Mouse (Mus musculus) urinary bladder, postnatal 25 days (tissue): ENCODE results near the gene Il11ra1.
A peak's percentile ranks its signal among the peaks of the same experiment; 100 is the strongest.

Source experiments
- DNase-seq: peaks from one replicate; pipeline ENCODE4 v3.0.0; 2022; ENCODE audit warnings: low spot score

Il11ra1 gene

DNA sequence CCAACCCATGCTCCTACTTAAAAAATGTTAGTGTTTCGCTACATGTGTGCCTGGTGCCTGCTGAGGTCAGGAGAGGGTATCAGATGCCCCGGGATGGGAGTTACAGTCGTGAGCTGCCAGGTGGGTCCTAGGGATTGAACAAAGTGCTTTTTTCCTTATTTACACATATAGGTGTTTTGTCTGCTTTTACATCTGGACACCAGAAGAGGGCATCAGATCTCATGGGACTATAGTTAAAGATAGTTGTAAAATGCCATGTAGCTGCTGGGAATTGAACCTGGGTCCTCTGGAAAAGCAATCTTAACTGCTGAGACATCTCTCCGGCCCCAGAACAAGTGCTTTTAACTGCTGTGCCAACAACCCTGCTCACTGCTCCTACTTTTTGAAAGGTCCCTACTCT lies 10.4 kb downstream of the Il11ra1 start:
- no peak for DNase-seq

- DNase-seq, result no peak
These were observed 12.1 kb downstream of the Il11ra1 start for GRCm38 (mm10) chr4:41711705-41712375.

GRCm38 (mm10) chr4:41712421-41713196 lies 12.8 kb downstream of the Il11ra1 start:
- no peak for DNase-seq

DNA sequence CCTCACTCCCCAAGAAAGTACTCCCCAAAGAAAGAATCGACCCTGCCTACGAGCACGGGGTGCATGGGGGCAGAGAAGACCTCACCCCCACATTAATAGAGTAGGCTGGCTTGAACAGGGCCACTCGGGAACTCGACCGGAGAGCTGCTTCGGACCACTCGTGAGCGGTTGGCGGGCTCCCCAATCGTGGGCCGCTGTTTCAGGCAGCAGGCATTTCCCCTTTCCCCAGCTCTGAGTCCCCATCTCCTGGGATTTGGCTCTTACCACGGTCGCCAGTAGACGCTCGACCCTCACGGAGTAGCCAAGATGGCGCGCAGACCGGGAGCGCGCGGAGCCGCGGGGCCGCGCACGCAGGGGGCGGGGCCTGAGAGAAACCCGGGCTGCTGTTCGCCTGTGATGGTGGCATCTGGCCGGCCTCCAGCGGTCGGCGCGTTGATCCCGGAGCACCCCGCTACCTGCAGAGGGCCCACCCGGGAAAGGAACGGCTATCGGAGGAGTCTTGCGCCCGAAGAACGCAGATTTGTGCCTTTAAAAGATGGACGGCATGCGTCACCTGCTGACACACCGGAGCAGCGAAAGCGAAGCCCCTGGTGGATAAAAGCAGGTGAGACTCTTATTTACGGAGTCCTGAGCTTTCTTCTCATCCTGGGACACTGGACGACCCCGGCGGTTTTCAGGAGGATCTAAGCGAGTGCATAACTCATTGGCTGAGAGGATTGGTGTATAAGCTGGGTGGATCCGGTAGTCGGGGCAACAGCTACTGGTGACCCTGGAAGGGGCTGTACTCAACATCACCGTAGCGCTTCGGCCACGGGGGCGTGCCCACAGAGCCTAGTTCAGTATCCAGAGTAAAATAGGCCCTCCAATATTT lies 13.6 kb downstream of the Il11ra1 start, which contains the start of gene Rpp25l:
TSS of gene Rpp25l (minus strand) at position 338 of the 871 bp plus-strand sequence.
- DNase-seq, result peak; percentile 82

DNA sequence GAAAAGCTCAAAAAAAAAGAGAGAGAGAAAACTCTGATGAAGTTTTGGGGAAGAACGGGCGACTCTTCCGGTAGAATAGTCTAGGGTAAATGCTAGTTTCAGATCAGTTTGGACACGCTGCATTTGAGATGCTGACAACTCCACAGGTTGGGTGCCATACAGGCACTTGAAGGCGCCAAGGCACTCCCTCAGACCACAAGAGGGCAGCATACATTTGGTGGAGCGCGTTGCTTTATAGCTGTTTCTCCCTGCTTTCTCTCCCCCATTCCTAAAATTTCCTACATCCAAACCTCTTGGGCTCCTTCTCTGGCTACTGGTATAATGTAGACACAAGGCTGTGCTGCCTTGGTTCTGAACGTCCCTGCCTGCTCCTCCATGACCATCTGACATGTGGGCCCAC lies 14.5 kb downstream of the Il11ra1 start:
- DNase-seq, result peak; percentile 60

- DNase-seq, result no peak
These were observed 15.3 kb downstream of the Il11ra1 start for GRCm38 (mm10) chr4:41715082-41715481.

DNA sequence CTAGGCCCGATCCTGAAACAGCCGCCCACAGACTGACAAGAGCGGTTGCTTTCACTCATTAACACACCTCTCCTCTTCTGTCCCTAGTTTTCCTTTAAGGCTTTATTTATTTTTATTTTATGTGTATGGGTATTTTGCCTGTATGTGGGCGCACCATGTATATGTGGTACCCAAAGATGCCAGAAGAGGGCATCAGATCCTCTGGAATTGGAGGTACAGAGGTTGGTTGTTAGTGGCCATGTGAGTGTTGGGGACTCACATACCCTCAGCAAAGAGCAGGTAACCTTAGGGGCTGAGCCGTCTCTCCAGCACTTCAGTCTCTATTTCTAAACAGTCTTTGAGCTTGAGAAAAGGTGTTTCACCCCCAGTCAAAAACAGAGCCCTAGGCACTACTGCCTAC lies 15.8 kb downstream of the Il11ra1 start:
- no peak for DNase-seq

GRCm38 (mm10) chr4:41716834-41717233 lies 17.0 kb downstream of the Il11ra1 start:
- no peak for DNase-seq

GRCm38 (mm10) chr4:41722918-41723351 lies 23.1 kb downstream of the Il11ra1 start, which contains the start of gene Dctn3:
Dctn3 (minus strand) TSS chr4:41723170.
- peak; percentile 75 for DNase-seq

DNA sequence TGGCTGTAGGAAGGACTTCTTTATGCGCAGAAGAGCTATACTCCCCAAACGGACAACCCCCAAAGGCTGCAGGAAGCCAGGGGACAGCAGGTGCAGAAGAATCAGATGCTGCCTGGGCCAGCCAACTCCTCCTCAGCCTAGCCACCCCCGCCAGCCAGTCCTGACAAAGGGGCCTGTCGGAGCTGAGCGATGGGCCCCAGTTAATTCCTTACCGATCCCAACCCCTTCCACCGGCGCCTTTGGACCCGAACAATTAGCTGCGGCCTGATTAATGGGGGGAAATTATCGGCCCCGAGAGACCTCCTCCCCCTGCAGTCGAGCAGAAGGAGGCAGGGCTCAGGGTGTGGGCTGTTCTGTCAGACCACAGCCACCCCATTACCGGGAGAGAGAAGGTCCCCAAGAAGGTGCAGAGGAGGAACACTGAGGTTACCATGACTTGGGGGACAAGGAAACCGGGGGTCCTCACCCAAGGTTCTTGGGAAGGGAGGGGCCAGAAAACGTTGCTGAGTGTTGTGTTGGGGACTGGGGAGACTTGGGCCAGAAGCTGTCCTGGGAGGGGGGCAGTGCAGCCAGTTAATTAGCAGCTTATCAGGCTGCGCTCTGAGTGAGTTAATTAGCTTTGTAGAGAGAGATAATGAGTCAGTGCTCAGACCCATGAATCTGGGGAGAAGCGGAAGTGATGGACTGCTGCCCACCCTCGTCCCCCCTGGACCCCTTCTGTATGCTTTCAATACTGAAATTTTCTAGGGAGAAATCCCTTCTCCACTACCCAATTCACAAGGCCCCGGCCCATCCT lies 27.2 kb downstream of the Il11ra1 start:
- DNase-seq, result no peak

DNA sequence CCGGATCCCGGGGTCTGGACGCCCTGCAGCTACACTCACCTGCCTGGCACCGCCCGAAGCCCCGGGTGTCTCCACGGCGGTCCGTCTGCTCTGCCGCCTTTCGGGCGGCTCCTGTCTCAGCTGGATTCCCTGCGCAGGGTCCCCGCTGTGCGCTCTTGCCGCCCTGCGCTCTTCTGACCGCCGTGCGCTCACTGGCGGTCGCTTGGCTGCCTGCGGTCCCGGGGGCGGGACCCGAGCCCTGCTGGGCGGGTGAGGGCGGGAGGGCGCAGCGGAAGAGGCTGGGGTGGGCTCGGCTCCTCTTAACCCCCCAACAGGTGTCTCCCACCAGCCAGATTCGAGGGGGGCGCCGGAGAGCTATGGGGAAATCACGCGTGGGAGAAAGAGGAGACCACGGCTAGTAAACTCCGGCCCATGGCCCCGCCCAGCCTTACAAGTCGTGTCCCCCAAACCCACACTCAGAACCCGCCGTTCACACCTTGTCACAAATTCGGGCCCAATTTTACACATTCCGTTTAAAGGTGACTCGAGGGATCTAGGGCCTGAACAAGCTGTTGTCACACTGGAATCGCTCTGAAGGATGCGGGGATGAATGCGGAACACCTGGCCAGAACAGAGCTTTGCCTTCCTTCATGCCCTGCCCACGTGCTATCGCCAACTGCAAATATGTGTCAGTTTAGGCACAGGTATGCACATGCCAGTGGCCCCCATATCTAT lies 31.4 kb downstream of the Il11ra1 start, which contains the start of gene Arid3c:
TSS of gene Arid3c (minus strand) at position 91 of the 714 bp plus-strand sequence.
- DNase-seq, result no peak

- DNase-seq, result peak; percentile 55
These were observed 37.9 kb downstream of the Il11ra1 start for GRCm38 (mm10) chr4:41737602-41738255.

DNA sequence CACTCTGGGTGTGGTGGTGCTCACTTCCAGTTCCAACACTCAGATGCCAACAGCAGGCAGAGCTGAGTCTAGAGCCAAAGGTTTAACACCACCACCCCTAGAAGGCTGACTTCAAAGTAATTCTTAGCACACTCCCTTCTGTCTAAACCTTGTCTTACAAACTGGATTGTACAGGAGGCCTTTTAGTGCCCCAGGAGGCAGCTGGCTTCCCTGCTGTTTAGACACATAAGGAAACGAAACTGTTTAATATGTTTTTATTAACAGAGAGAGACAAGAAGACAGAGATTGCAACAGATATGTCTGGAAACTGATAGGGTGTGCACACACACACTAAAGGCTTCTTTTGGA lies 38.4 kb downstream of the Il11ra1 start:
- no peak for DNase-seq

GRCm38 (mm10) chr4:41739260-41739659 lies 39.5 kb downstream of the Il11ra1 start:
- no peak for DNase-seq

DNA sequence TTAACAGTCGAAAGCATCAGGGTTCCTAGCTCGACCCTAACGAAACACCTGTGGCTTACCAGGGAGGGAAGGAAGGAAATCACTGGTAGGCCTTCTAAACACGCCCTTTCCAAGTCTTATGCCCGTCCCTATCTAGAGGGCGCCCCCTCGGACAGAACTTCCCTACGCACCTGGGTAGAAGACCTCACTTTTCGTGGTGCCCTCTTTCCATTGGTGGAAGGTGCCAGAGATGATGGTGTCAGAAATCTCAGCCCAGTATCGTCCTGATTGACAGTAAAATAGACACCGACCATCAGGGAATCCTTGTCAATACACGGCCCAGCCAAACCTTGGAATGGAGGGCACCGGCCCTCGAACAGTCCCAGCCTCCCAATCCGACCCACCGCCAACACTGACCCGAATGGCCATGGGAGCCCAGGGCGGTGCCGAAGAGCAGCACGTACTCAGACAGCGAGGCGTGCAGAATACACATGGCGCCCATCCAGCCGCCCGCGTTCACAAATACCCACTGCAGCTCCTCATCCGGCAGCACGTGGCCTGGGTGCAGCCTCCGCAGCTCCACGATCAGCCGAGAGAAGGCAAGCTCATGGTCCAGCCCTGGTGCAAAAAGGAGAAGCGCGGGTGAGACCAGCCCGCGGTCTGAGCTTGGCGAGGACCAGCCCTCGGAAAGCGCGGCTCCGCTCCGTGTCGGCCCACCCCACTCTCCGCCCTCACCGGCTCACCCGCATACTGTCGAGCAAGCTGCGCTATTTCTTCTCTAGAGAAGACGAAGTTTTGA lies 40.8 kb downstream of the Il11ra1 start:
- no peak for DNase-seq

DNA sequence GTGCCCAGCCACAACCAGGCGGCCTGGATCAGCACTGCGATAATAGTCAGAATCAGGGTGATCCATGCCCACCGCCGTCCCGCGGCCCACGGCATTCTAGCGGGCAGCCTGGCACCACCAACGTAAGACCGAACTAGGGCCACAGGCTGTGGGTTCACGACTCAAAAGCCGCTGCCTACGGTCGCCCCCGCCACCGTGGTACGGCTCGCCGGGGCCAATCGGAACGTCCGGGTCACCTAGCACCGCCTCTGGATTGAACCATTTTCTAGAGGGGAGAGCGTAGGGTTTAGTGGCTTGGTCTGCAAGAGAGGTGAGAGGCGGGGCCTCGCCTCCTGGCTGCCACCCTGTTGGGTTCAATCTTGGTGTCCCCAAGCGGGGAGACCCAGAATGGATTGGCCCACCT lies 41.4 kb downstream of the Il11ra1 start:
- peak; percentile 85 for DNase-seq

- no peak for DNase-seq
These were observed 44.3 kb downstream of the Il11ra1 start for GRCm38 (mm10) chr4:41744131-41744530.

- no peak for DNase-seq
These were observed 45.2 kb downstream of the Il11ra1 start for GRCm38 (mm10) chr4:41745021-41745420.

DNA sequence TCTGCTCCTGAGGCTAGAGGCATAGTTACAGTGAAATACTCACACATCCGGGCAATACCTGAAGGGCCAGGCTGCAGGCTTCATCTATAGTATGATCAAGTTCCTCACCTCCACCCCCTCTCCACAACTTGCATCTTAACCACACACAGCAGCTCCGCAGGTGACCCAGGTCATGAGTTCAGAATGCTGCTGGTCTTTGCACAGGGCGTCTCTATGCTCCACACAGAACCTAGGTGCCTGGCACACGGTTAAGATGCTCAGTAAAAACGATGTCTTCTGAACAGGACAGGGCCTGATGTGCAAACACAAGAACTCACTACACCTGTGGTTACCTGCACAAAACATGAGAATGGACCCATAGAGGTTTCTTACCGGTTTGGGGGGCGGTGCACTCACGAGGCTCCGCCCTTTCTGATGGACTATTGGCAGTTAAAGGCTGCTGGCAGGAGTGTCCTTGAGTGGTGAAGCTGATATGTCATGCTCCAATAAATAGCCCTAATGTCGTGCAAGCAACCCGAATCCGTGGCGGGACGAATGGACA lies 55.1 kb downstream of the Il11ra1 start, which contains the start of gene Galt:
TSS of gene Galt (plus strand) at position 432 of the 541 bp plus-strand sequence.
- no peak for DNase-seq
